Mouse (Mus musculus): ENCODE results near the gene Cyp17a1.

DNA sequence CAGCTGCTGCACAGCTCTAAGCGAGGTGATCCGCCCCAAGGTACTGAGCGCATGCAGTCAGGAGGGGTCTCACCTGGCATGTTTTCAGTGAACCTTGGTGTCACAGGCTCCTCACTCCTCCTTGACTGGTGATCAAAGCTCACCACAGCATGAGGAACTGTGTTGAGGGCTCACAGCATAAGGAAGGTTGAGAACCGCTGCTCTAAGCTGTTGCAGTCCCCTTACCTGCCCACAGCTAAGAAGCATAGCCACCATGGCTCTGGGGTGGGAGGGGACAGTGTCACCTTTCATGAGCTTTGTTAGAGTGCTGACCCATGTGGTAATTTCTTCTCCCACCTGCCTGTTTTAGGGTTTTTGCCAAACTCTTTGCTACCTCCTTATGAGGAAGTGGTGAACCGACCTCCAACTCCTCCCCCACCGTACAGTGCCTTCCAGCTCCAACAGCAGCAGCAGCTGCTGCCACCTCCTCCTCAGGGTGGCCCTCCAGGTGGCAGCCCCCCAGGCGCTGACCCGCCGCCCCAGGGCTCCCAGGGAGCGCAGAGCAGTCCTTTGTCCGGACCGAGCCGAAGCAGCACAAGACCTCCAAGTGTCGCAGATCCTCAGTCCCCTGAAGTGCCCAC lies 19.2 kb downstream of the Cyp17a1 start:
- TF ChIP-seq CTCF (IDR thresholded peaks at IDR 0.05; ENCODE audit: insufficient read depth, low read depth, low read length) (no peak), POLR2A (IDR thresholded peaks at IDR 0.05; ENCODE audit: insufficient read depth, low read depth, low read length) (no peak)

All from olfactory bulb, adult 2 months (tissue).